Mouse (Mus musculus): ENCODE measurements around the gene Sema6d.
A peak's percentile ranks its signal among the peaks of the same experiment; 100 is the strongest.

Gene Sema6d

DNA sequence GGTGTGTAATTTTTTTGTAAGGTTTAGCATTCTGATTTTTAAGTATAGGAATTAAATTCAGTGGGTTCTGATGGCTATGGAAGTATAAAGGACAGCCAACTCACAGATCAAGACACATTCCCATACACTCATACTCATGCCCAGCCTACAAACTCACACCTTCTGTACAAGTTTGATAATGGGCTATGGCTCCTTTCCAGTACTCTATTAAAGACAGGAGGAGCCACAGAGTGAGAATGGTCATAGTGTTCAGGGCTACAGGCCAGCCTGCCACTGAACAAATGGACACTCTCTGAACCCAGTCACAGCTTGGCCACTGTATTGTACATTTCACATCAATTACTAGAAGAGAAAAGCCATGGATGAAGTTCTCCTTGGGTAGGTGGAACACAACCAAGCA lies 583.3 kb downstream of the Sema6d start:
- no peak for DNase-seq

DNA sequence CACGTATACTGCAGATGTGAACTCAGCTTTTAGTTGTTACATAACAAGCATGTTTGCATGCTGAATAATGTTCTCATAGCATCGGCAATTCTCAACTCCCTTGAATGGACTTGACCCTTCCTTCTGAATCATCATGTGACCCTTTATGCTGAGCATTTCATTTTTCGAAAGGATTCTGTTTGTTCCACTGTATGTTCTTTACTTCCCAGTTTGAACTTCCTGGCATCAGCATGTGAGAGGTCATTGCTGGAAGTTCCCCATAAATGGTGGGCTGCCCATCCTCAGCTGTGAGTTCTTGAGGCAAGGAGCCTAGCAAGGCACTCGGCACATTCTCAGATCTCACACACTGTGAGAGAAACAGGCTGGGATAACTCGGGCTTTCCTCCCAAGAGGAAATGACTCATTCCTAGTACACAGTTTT lies 594.7 kb downstream of the Sema6d start:
- DNase-seq, result no peak

DNA sequence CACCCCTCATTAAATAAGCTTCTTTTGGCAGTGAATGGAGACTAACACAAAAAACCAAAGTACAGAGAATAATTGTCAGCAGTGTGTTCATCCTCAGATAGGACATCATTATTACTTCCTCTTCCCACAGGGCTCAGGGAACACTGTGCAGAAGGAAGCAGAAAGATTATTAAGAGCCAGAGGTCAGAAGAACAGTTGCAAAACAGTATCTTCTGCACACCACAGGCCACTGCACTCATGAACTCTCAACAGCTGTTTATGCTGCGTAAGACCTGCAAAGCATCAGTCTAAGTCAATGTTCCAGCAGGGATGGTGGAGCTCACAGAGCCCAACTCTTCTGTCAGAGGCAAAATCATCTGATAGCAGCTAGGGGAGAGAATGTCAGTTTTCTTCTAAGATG lies 600.6 kb downstream of the Sema6d start:
- no peak for DNase-seq

GRCm38 (mm10) chr2:124702621-124703020 lies 612.9 kb downstream of the Sema6d start:
- no peak for DNase-seq

DNA sequence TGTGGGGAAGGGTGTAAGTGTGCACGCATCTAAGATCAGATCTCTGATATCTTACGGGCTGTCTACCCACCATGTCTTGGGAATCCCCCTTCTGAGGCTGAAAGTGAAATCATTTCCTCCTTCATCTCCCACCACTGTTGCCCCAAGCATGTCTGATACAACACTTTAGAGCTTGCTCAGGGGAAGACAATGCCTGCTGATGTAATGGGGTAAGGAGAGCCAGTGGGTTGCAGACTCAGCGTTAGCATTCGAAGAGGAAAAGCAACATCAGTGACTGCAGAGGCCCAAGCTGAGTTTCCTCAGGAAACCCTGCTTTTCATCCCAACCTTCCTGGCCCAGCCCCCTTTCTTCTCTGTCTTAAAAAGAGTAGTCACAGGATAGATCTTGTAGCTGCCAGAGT lies 615.2 kb downstream of the Sema6d start:
- DNase-seq, result peak; percentile 13

- DNase-seq, result peak; percentile 19
Measured at GRCm38 (mm10) chr2:124705806-124706205, 616.0 kb downstream of the Sema6d start.

DNA sequence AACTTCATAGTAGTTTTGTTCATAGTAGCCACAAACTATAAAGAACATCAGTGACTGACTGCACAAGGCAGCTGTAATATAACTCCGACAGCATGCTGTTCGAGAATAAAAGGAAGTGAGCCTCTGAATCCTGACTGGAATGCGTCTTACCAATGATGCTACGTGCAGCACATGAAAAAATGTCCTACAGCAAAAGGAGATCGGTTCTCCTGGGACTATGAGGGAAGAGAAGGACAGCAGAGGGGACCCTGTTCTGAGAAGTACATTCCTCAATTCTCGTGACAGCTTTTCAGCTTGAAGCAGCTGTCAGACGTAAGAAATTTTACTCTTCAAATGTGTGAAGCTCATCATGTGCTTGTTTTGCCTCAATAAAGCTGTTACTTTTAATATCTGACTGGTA lies 617.1 kb downstream of the Sema6d start:
- DNase-seq, result no peak

All from embryo, embryonic 11 days (tissue).